Mouse (Mus musculus): ENCODE results near the gene 2610528J11Rik. TPM values are rescaled to one million over a fixed set of nuclear protein-coding genes. Genes with fewer than 3 reads are reported as not detected.
"Not testable (repeated sequence)": the region's sequence is repeated elsewhere in the genome, so short reads cannot be mapped to it uniquely, and the experiment has no call there.

The 2610528J11Rik gene
- total RNA-seq (2014; fragmentation: Nextera tagmentation) (not detected in 2 replicates), total RNA-seq (2017) (not detected in 2 replicates), polyA plus RNA-seq (2012) (not detected in 2 replicates)

DNA sequence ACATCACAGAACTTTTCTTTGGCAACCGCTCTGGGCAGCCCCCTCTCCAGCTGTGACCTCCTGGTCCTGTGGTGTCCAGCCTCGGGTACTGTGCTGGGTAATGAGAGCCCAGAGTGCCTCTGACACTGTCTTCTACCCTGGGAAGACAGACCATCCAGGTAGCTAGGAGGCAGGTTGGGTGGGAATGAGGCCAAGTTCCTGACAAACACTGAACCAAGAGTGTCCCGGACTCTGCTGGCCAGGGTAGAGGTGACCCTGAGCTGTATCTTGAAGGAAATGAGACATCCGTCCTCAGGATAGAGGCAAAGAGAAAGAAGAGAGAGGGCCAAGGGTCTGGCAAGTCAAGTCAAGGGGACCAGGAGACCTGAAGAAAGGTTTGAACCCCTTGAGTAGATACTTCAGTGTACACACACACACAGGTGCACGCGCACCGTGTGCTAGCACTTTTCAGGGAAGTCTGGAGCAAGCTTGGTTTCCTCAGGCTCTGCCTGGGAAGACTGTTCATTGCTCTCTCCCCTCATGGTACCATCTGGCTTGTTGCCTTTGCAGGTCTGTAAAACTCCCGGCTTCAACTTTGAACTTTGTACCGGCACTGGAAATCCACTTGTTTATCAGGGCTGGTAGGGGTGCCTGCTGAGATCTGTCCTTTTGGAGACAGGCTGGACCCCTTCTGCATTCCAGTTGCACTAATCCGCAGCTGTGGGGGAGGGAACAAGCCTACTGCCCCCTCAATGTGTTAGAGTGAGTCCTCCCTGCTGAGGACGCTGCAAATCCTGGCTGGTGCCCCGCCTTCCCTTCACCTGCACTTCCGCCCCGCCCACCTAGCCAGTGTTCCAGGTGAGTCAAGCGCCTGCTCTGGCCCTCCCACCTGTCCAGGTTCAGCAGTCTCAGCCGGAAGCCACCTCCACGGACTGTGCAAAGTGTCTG is at the start of gene 2610528J11Rik:
Gene 2610528J11Rik (plus strand): TSS at position 592 of the 927 bp plus-strand sequence.
- peaks cover 16% of the 10 kb centered on the region for H3K27me3 ChIP-seq (ENCODE audit: insufficient read depth, low read length)
- no peaks in the 10 kb centered on the region for H3K4me1 ChIP-seq (ENCODE audit: insufficient read depth, low read depth, low read length)
- no peak for DNase-seq (ENCODE audit: low spot score)
- no peaks in the 10 kb centered on the region for H3K36me3 ChIP-seq (replicated peaks)
- no peak for ATAC-seq (ENCODE audit: extremely low read depth, insufficient number of reproducible peaks, low FRiP score, poor library complexity, severe bottlenecking)
- H3K9me3 ChIP-seq (replicated peaks) = no peaks in the 10 kb centered on the region
- H3K4me3 ChIP-seq (ENCODE audit: low read depth, low read length) = no peak within 1 kb of the TSS
- TF ChIP-seq TAL1 (conservative IDR thresholded peaks at IDR 0.05; ENCODE audit: low read depth, low read length) = no peak
- TF ChIP-seq POLR2AphosphoS5 (IDR thresholded peaks at IDR 0.05; ENCODE audit: insufficient replicate concordance, low read depth, low read length) = no peak
- no peak for TF ChIP-seq GATA1 (IDR thresholded peaks at IDR 0.05; ENCODE audit: borderline replicate concordance, low read length)
- no peak for TF ChIP-seq CTCF (IDR thresholded peaks at IDR 0.05; ENCODE audit: low read depth, low read length)
- no peak for TF ChIP-seq GATA2 (IDR thresholded peaks at IDR 0.05; ENCODE audit: borderline replicate concordance, low read depth, low read length)

DNA sequence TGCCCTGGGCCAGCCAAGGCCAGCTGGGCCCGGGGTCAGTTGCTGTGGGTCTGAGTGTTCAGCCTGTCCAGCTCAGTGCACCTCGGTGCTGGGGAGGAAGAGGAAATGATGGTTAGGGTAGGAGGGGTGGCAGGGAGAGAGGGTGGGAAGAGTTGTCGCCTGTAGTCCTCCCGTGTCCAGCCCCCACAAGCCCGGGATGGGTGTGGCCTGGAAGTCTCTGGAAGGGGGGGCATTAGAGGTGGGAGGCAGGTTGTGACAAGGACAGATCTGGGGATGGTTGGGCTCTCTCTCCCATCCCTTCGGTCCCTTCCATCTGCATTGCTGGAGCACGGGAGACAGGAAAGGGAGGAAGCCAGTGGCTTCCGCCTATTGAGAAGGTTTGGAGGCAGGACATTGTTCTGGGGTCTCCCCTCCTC is 37.1 kb upstream of the 2610528J11Rik start, which contains the start of gene Tie1:
Gene Tie1 (minus strand): TSS at position 345 of the 416 bp plus-strand sequence.
- no peak for TF ChIP-seq GATA1 (IDR thresholded peaks at IDR 0.05; ENCODE audit: borderline replicate concordance, low read length)
- TF ChIP-seq GATA2 (IDR thresholded peaks at IDR 0.05; ENCODE audit: borderline replicate concordance, low read depth, low read length) = no peak
- TF ChIP-seq POLR2AphosphoS5 (IDR thresholded peaks at IDR 0.05; ENCODE audit: insufficient replicate concordance, low read depth, low read length) = no peak
- TF ChIP-seq CTCF (IDR thresholded peaks at IDR 0.05; ENCODE audit: low read depth, low read length) = no peak
- TF ChIP-seq TAL1 (conservative IDR thresholded peaks at IDR 0.05; ENCODE audit: low read depth, low read length) = no peak
- Histone ChIP-seq H3K9me3 (replicated peaks) (no peaks in the 10 kb centered on the region), H3K4me1 (ENCODE audit: insufficient read depth, low read depth, low read length) (no peaks in the 10 kb centered on the region), H3K27me3 (ENCODE audit: insufficient read depth, low read length) (peaks cover 17% of the 10 kb centered on the region; the same call in 1 of the 2 replicates), H3K4me3 (ENCODE audit: low read depth, low read length) (no peak within 1 kb of the TSS), H3K36me3 (replicated peaks) (no peaks in the 10 kb centered on the region)
- DNase-seq (ENCODE audit: low spot score) (no peak), ATAC-seq (ENCODE audit: extremely low read depth, insufficient number of reproducible peaks, low FRiP score, poor library complexity, severe bottlenecking) (no peak)

DNA sequence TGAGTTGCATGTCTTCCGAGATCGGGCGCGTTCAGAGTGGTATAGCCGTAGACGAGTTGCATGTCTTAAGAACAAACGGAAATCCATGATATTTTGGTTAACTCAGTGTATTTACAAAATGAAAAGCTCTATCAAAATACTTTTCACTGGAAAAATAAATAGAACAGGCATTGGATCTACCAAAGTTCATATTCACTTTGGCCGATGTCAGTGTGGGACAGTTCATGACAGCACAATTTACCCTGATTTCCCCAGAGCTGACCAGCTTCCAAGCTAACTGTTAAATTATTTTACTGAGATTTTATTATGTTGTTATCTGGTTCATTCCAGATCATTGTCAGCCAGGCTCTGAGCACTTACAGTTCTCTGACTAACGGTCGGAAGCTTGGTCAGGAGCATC is 36.3 kb upstream of the 2610528J11Rik start:
- Histone ChIP-seq H3K9me3 (replicated peaks) (no peaks in the 10 kb centered on the region), H3K27me3 (ENCODE audit: insufficient read depth, low read length) (peaks cover 17% of the 10 kb centered on the region; the same call in 1 of the 2 replicates), H3K36me3 (replicated peaks) (no peaks in the 10 kb centered on the region), H3K4me1 (ENCODE audit: insufficient read depth, low read depth, low read length) (no peaks in the 10 kb centered on the region), H3K4me3 (ENCODE audit: low read depth, low read length) (no peak overlapping the region)
- ATAC-seq (ENCODE audit: extremely low read depth, insufficient number of reproducible peaks, low FRiP score, poor library complexity, severe bottlenecking) (no peak), DNase-seq (ENCODE audit: low spot score) (no peak)
- no peak for TF ChIP-seq POLR2AphosphoS5 (IDR thresholded peaks at IDR 0.05; ENCODE audit: insufficient replicate concordance, low read depth, low read length)
- TF ChIP-seq GATA1 (IDR thresholded peaks at IDR 0.05; ENCODE audit: borderline replicate concordance, low read length) = no peak
- no peak for TF ChIP-seq GATA2 (IDR thresholded peaks at IDR 0.05; ENCODE audit: borderline replicate concordance, low read depth, low read length)
- no peak for TF ChIP-seq TAL1 (conservative IDR thresholded peaks at IDR 0.05; ENCODE audit: low read depth, low read length)
- no peak for TF ChIP-seq CTCF (IDR thresholded peaks at IDR 0.05; ENCODE audit: low read depth, low read length)

DNA sequence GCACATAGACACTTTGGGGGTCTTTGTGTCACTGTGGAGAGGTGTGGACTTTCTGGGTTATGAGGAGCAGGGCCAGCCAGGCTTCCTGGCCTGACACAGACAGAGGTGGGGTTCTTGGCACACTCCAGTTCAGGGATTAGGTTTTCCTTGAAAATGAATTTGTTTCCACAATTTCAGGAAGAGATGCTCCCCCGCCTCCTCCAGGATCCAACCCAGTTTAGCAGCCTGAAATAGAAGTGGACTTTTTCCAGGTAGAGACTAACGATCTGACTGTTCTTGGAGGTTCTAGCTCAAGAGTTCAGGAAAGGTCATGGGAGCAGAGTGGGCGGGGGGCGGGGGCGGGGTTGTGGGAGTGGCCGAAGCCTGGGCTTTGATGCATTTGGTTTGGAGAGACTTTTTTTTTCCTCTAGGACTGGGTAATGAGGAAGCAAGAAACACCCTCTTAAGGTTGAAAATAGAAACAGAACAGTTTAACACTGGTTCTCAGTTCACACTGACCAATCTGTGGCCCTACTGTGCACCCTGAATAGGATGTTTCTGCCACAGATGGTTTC is 26.6 kb upstream of the 2610528J11Rik start:
- Histone ChIP-seq H3K4me3 (ENCODE audit: low read depth, low read length) (no peak overlapping the region), H3K36me3 (replicated peaks) (no peaks in the 10 kb centered on the region), H3K4me1 (ENCODE audit: insufficient read depth, low read depth, low read length) (no peaks in the 10 kb centered on the region), H3K27me3 (ENCODE audit: insufficient read depth, low read length) (peaks cover 13% of the 10 kb centered on the region), H3K9me3 (replicated peaks) (no peaks in the 10 kb centered on the region)
- no peak for ATAC-seq (ENCODE audit: extremely low read depth, insufficient number of reproducible peaks, low FRiP score, poor library complexity, severe bottlenecking)
- DNase-seq (ENCODE audit: low spot score) = no peak
- TF ChIP-seq GATA1 (IDR thresholded peaks at IDR 0.05; ENCODE audit: borderline replicate concordance, low read length) = no peak

DNA sequence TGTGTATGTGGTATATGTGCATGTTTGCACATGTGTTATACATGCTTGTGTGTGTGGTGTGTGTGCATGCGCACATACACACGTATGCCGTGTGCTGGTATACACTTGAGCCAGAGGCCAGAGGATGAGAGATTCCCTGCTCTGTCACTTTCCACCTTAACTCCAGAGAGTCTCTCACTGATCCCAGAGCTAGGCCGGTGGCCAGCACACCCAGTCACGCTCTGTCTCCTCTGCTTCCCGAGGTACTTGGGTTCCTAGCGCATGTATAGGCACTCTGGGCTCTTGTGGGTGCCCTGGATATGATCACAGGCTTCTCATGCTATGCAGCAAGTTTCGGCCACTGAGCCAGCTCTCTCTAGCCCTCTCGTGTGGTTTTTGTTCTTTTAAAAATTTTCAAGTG is 26.0 kb upstream of the 2610528J11Rik start:
- Histone ChIP-seq H3K27me3 (ENCODE audit: insufficient read depth, low read length) (peaks cover 13% of the 10 kb centered on the region), H3K9me3 (replicated peaks) (no peaks in the 10 kb centered on the region), H3K4me1 (ENCODE audit: insufficient read depth, low read depth, low read length) (no peaks in the 10 kb centered on the region), H3K36me3 (replicated peaks) (no peaks in the 10 kb centered on the region), H3K4me3 (ENCODE audit: low read depth, low read length) (no peak overlapping the region)
- TF ChIP-seq GATA2 (IDR thresholded peaks at IDR 0.05; ENCODE audit: borderline replicate concordance, low read depth, low read length) (no peak), POLR2AphosphoS5 (IDR thresholded peaks at IDR 0.05; ENCODE audit: insufficient replicate concordance, low read depth, low read length) (no peak), GATA1 (IDR thresholded peaks at IDR 0.05; ENCODE audit: borderline replicate concordance, low read length) (no peak)
- no peak for DNase-seq (ENCODE audit: low spot score)
- no peak for ATAC-seq (ENCODE audit: extremely low read depth, insufficient number of reproducible peaks, low FRiP score, poor library complexity, severe bottlenecking)

DNA sequence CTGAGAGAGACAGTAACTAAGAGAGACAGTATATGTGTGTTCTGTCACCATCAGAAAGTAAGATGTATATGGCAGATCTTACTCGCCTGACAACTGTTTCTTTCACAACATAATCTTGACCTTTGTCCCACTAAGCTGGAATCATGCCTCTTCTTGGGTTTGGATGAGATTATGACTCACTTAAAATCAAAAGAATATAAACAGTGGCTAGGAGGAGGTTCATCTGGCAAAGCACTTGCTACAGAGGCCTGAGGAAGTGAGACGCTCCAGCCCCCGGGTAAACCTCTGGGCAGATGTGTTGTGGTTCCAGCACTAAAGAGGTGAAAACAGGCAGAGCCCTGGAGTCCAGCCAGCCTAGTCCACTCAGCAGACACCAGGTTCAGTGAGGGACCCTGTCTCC is 21.2 kb upstream of the 2610528J11Rik start:
- no peak for ATAC-seq (ENCODE audit: extremely low read depth, insufficient number of reproducible peaks, low FRiP score, poor library complexity, severe bottlenecking)
- TF ChIP-seq GATA2 (IDR thresholded peaks at IDR 0.05; ENCODE audit: borderline replicate concordance, low read depth, low read length) = no peak
- TF ChIP-seq CTCF (IDR thresholded peaks at IDR 0.05; ENCODE audit: low read depth, low read length) = no peak
- TF ChIP-seq GATA1 (IDR thresholded peaks at IDR 0.05; ENCODE audit: borderline replicate concordance, low read length) = no peak
- TF ChIP-seq POLR2AphosphoS5 (IDR thresholded peaks at IDR 0.05; ENCODE audit: insufficient replicate concordance, low read depth, low read length) = no peak
- TF ChIP-seq TAL1 (conservative IDR thresholded peaks at IDR 0.05; ENCODE audit: low read depth, low read length) = no peak
- H3K36me3 ChIP-seq (replicated peaks) = no peaks in the 10 kb centered on the region
- no peak for DNase-seq (ENCODE audit: low spot score)
- no peaks in the 10 kb centered on the region for H3K4me1 ChIP-seq (ENCODE audit: insufficient read depth, low read depth, low read length)
- H3K27me3 ChIP-seq (ENCODE audit: insufficient read depth, low read length) = peaks cover 10% of the 10 kb centered on the region
- no peaks in the 10 kb centered on the region for H3K9me3 ChIP-seq (replicated peaks)
- no peak overlapping the region for H3K4me3 ChIP-seq (ENCODE audit: low read depth, low read length)

DNA sequence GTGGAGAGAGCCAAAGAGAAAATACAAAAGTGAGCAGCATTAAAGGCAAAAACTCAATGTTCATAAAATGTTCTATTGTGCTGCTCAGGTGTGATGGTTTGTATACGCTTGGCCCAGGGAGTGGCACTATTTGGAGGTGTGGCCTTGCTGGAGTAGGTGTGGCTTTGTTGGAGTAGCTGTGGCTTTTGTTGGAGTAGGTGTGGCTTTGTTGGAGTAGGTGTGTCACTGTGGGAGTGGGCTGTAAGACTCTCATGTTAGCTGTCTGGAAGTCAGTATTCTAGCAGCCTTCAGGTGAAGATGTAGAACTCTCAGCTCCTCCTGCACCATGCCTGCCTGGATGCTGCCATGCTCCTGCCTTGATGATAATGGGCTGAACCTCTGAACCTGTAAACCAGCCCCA is 19.6 kb upstream of the 2610528J11Rik start:
- DNase-seq (ENCODE audit: low spot score); H3K27me3 ChIP-seq (ENCODE audit: insufficient read depth, low read length); H3K9me3 ChIP-seq (replicated peaks); H3K36me3 ChIP-seq (replicated peaks); H3K4me1 ChIP-seq (ENCODE audit: insufficient read depth, low read depth, low read length); ATAC-seq (ENCODE audit: extremely low read depth, insufficient number of reproducible peaks, low FRiP score, poor library complexity, severe bottlenecking); H3K4me3 ChIP-seq (ENCODE audit: low read depth, low read length): not testable (repeated sequence)

Data from G1E (cell line).